Mouse (Mus musculus) spleen, postnatal 10 days (tissue): ENCODE results near the gene Sergef.
A peak's percentile ranks its signal among the peaks of the same experiment; 100 is the strongest.
"Not testable (repeated sequence)": the region's sequence is repeated elsewhere in the genome, so short reads cannot be mapped to it uniquely, and the experiment has no call there.

ENCODE experiments used
- DNase-seq, 2 experiments: peaks; one replicate each; pipeline ENCODE4 v3.0.0; 2021 to 2022; ENCODE audit warnings: low spot score in 2 of 2

The Sergef gene

DNA sequence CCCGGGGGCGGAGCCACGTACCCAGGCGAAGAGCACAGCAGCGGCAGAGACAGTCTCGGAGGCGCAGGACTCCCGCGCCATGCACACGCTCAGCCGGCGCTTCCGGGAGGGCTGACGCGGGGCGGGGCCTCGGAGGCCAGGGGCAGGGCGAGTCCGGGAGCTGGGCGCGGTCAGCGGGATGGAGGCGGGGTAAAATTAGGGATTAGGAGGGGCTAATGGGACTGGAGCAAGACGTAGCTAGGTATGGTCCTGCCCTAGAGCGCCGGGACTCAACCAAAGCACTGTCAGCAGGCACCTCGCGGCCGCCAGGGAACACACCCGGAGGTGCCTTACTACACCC is at the start of gene Sergef:
TSS of gene Sergef (minus strand) at position 116 of the 340 bp plus-strand sequence.
- peak; percentile 65 to 84 for DNase-seq

DNA sequence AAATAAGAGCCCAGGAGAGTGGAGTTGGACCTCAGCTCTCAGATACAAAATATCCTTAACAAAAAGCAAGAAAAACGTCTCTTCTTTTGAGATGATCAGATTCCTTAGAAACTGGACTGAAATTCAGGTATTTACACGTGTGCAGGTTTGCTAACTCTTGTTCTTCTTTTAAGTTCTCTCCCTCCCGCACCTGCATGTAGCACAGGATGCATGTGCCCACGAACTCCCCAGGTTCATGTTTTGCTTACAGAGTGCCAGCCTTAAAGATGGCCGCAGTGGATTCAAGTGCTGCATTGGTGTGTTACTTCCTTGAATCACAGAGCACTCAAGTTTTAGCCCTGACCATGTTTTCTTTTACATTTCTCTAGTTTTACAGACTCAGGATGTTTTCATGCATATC is 47.2 kb upstream of the Sergef start:
- peak in 1 of 2 experiments; percentile 60 for DNase-seq

DNA sequence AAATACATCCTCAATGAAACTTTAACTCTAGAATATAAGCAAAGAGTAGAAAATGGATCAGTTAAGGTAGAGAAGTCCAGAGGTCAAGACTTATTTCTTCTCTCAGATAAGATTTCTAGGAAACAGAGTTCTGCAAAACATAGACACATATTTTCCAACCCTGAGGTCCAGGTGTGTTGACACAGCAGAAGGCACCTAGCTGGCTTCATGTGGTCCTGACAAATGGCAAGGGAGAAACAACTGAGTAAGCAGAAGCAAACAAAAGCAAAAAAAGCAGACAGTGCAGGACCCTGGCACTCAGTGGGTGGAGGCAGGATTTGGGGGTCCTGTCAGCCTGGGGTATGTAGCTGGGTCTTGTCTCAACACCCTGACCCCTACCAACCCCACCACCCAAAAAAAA is 41.1 kb upstream of the Sergef start:
- no peak for DNase-seq

DNA sequence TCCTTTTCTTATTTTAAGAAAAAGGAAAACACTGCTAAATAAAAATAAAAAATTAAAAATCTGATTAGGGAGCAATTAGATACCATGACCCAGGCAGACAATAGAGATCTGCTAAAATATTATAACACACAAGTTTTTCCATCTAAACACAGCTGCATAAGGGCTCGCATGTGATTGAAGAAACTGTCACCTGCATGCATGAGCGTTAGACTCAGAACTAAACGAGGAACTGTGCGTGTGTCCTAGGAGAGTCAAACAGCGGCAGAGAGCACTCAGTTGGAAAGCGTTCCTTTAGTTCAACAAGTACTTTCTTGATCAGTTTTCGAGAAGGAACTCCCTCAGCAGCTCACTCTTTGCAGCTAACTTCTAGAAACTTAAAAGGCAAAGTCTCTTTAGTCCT is 39.4 kb upstream of the Sergef start:
- not testable (repeated sequence) for DNase-seq

DNA sequence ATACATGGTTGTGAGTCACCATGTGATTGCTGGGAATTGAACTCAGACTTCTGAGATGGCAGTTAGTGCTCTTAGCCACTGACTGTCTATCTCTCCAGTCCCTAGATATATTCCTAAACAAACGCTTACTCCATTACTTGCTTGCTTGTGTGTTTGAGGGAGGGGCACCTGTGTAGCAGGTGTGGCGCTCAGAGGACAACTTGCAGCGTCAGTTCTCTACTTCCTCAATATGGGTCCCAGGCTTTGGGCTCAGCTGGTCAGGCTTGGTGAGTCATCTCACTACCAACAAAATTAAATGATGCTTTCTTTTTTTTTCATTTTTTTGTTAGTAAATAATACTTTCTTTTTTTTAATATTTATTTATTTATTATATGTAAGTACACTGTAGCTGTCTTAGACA is 38.8 kb upstream of the Sergef start:
- DNase-seq: no peak

GRCm38 (mm10) chr7:46676808-46677360 is 37.3 kb upstream of the Sergef start:
- no peak for DNase-seq

DNA sequence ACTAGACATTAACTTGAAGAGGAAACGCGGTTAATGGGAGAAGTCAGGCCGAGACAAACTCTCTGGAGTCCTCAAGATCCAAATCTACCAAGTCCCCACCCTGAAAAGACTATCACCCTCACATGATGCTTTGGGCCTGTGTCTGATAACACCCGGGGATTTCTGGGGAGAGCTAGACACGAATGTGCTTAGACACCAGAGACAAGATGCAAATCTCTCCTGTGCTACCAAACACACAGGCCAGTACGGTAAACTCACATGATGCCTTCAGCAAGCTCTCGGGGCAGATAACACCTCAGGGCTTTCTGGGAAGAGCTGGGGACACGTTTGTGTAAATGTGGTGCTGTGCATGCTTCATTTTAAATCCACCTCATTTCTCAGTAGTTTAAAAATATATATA is 36.3 kb upstream of the Sergef start:
- DNase-seq: no peak

GRCm38 (mm10) chr7:46675061-46675460 is 35.5 kb upstream of the Sergef start:
- DNase-seq: no peak

DNA sequence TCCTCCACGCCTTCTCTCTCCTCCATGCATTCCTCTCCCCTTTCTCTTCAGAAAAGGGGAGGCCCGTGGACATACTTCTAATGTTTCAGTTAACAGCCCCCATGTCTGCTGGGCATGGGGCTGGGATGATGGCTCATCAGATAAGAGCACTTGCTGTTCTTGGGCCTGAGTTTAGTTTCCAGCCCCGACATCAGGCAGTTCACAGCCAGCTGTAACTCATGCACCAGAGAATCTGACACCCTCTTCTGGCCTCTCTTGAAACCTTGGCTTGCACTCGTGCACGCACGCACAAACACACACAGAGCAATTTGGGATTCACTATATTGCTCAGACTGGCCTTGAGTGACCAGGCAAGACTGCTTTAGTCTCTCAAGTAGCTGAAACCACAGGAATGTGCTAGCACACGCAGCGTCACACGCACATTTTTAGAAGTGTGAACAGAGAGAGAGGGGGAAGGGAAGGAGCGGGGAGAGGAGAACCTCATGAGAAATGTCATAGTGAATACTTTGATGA is 32.6 kb upstream of the Sergef start, which contains the start of gene Tph1:
TSS of gene Tph1 (minus strand) at position 378 of the 513 bp plus-strand sequence.
- no peak for DNase-seq

- no peak for DNase-seq
Observed at GRCm38 (mm10) chr7:46667256-46667655, 27.6 kb upstream of the Sergef start.

- peak; percentile 7 to 50 for DNase-seq
Observed at GRCm38 (mm10) chr7:46665236-46665635, 25.6 kb upstream of the Sergef start.

DNA sequence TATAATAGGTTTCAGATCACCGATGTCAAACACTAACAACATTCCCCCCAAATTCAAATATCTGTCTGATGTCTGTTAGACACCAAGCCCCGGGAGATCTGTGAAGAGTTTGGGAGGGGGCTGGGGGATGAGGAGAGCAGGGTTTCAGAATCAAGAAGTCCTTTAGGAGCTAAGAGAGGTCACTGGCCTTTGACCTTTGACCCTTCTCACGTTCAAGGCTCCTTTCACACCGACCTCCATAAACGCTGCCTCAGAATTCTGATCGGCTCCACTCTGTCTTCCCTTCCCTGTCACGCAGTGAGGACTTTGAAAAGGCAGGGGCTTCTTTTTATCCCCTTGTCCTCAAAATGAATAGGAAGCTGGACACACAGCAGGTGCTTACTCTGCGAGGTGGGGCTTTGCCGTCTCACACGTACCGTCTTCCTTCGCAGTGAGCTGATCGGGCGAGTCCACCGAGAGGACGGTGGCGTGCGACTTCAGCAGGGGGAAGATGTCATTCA is 22.0 kb upstream of the Sergef start:
- DNase-seq: no peak

DNA sequence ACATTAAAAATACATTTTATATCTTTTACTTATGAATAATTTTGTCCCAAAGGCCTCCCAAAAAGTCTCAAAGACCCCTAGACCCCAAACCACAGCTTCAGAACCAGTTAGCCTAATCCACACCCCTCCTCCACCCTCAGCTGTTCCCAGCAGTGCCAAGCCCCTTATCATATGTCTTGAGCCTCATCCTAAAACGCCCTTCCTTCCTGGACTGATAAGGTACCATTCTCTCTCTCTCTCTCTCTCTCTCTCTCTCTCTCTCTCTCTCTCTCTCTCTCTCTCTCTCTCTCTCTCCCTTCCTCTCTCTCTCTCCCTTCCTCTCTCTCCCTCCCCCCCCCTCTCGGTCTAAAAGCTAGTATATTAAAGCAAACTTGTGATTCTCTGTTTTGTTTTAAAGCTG is 12.7 kb upstream of the Sergef start:
- DNase-seq: no peak

GRCm38 (mm10) chr7:46650231-46650630 is 10.6 kb upstream of the Sergef start:
- DNase-seq: not testable (repeated sequence)

- DNase-seq: no peak
Observed at GRCm38 (mm10) chr7:46648431-46649140, 9.0 kb upstream of the Sergef start.

DNA sequence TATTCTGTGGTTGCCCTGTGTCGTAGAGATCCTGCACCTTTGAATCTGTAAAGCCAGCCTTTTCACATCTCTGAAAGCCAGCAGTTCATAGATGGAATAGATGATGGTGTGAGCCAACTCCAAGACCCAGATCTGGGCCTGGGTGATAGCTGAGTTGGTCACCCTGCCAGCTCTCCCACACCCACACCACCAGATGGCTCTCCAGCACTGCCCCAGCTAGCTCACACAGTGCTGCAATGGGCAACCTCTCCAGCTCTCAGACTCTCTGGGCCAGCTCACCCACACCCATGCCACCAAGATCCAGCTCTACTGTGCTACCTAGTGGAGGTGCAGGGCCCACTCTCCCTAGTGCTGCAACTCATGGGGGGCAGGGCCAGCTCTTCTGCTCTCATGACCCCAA is 3.6 kb upstream of the Sergef start:
- DNase-seq: no peak

DNA sequence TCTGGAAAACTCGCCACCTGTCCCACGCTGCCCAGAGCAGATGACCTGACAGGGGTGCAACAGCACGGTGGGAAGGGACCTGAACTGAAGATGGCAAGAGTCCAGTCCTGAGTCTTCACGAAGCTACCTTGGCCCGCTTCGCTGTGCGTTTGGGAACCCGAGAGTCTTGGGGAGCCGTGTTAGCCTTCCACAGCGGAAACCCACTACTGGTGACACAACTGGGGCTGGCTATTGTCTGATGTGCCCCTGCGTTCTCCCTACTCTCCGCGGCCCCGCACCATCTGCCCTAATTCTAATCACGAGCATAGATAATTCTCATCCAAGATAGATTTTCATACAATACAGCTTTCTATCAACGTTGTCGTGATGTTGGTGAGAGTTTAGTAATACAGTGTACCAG is 455 bp upstream of the Sergef start:
- no peak for DNase-seq

DNA sequence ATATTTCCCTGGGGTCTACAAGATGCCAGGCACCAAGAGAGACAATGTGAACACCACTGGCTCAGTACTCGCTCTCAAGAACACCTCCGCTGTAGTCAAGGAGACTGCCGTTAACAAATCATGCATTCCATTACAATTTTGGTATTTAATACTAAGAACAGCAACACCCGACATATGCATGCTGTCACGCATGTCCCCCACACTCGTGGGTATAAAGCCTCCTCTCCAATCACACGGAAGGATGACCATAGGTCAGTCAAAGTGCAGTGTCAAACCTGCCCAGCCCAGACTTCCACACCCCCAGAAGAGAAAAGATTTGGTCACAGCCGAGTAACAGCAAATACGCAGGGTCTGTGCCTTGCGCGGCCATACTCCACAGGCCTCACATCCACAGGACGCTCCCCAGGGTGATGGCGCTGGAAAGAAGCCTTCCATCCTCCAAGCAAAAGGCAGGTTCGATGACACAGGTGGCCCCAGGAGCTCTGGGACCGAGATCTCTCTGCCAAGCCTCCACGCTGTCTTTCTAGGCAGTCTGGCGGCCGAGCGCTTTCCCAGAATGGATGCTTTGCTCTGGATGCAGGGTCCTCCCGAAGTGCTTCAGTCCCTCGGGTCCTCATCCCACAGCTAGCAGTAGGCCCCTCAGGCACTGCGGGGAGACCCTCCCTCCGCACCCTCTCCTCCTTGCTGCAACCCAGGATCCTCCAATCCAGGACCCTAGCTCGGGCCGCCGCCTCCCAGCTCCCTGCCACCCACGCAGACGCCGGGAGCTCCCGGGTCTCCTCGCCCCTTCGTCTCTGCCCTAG is 517 bp downstream of the Sergef start:
- DNase-seq: no peak

GRCm38 (mm10) chr7:46628375-46628975 is 11.1 kb downstream of the Sergef start:
- DNase-seq: no peak

- DNase-seq: no peak
Observed at GRCm38 (mm10) chr7:46623979-46624378, 15.6 kb downstream of the Sergef start.

DNA sequence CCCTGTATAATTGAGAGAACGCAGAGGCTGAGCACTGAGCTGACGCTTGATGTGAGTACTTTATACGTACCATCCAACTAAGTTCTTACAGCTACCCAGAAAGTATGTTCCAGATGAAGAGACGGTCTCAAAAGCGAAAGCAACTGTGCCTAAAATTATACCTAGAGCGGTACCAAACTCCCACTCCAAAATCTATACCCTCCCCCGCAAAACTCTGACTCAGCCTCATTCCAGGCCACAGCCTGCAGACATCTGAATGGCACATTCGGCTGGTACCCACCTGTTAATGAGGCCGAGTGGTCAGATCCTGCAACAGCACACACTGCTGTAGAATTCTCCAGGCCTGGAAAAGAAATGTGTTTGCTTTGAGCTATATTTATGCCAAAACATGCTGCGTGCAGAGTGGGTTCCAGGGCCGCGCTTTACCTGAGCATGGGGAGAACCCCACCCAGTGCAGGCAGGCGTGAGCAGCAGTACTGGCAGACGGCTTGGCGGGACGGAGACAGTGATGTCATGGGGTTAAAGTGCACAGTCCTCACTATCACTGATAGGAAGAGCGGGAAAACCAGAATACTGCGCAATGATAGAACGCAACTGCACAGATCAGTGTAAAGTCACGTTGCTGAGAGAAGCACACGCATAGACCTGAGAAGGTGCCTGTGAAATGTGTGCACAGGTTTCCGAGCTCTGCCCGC is 21.0 kb downstream of the Sergef start:
- no peak for DNase-seq
